Mouse (Mus musculus) bone marrow, adult 2 months (tissue): ENCODE results near the gene Tsen34.

Experiments used
- CTCF ChIP-seq: fragments of 200-500 bp; IDR thresholded peaks from 2 replicates; pipeline ENCODE4 v1.5.1; 2011; ENCODE audit warnings: low read length, control low read depth; ENCODE audit not compliant: control insufficient read depth, insufficient read depth
- POLR2A ChIP-seq: fragments of 200-500 bp; IDR thresholded peaks from 2 replicates; pipeline ENCODE4 v1.6.1; 2011; ENCODE audit warnings: low read depth, mild to moderate bottlenecking, control low read depth, low read length, borderline replicate concordance; ENCODE audit not compliant: control insufficient read depth

GRCm38 (mm10) chr7:3698471-3698870 is 5.8 kb downstream of the Tsen34 start:
- TF ChIP-seq CTCF, result no peak
- TF ChIP-seq POLR2A, result no peak
